Mouse (Mus musculus) regulatory T cell (primary cell): ENCODE results near the gene Lonp2.

ENCODE experiments used
- in situ Hi-C: fragments of 300-600 bp; cut with MboI, MseI; formaldehyde crosslinking; loops from one replicate; pipeline ENCODE4 v1.15.1; 2025; ENCODE audit warnings: high pct_unique_total_duplicates

Gene Lonp2

GRCm38 (mm10) chr8:86706756-86707155, 82.9 kb downstream of the Lonp2 start:
- in situ Hi-C loops, result loop anchor here (5.0 to 10.0 kb wide), 3 partner anchors 34 to 82 kb away; partner anchors contain the start of genes Gm10638, Lonp2 and Siah1a

- in situ Hi-C loops, result loop anchor here (5.0 to 10.0 kb wide), 3 partner anchors 36 to 83 kb away; partner anchors contain the start of genes Gm10638, Lonp2 and Siah1a
Measured at GRCm38 (mm10) chr8:86707873-86708272, 84.0 kb downstream of the Lonp2 start.

GRCm38 (mm10) chr8:86712594-86712993, 88.8 kb downstream of the Lonp2 start:
- in situ Hi-C loops, result no loop called here

GRCm38 (mm10) chr8:86713407-86714188, 89.8 kb downstream of the Lonp2 start:
- in situ Hi-C loops, result no loop called here

- in situ Hi-C loops, result loop anchor here (5.0 kb wide), 1 partner anchor 76 kb away; no protein-coding TSS in a partner anchor
Measured at GRCm38 (mm10) chr8:86718332-86718994, 94.6 kb downstream of the Lonp2 start.

GRCm38 (mm10) chr8:86719368-86719767, 95.5 kb downstream of the Lonp2 start:
- in situ Hi-C loops, result loop anchor here (5.0 kb wide), 1 partner anchor 77 kb away; no protein-coding TSS in a partner anchor

GRCm38 (mm10) chr8:86720756-86721459, 97.1 kb downstream of the Lonp2 start:
- in situ Hi-C loops, result loop anchor here (10.0 kb wide), 1 partner anchor 886 kb away; no protein-coding TSS in a partner anchor

GRCm38 (mm10) chr8:86721490-86721889, 97.6 kb downstream of the Lonp2 start:
- in situ Hi-C loops, result loop anchor here (10.0 kb wide), 1 partner anchor 887 kb away; no protein-coding TSS in a partner anchor

- in situ Hi-C loops, result loop anchor here (10.0 to 25.0 kb wide), 2 partner anchors 160 to 892 kb away; partner anchors contain the start of gene N4bp1
Measured at GRCm38 (mm10) chr8:86726959-86727358, 103.1 kb downstream of the Lonp2 start.

GRCm38 (mm10) chr8:86728224-86728950, 104.5 kb downstream of the Lonp2 start:
- in situ Hi-C loops, result loop anchor here (10.0 to 25.0 kb wide), 2 partner anchors 159 to 894 kb away; partner anchors contain the start of gene N4bp1

- in situ Hi-C loops, result loop anchor here (25.0 kb wide), 1 partner anchor 157 kb away; the partner anchor contains the start of gene N4bp1
Measured at GRCm38 (mm10) chr8:86730303-86730702, 106.5 kb downstream of the Lonp2 start.

- in situ Hi-C loops, result loop anchor here (25.0 kb wide), 1 partner anchor 156 kb away; the partner anchor contains the start of gene N4bp1
Measured at GRCm38 (mm10) chr8:86730860-86731259, 107.0 kb downstream of the Lonp2 start.

GRCm38 (mm10) chr8:86734171-86734570, 110.3 kb downstream of the Lonp2 start:
- in situ Hi-C loops, result loop anchor here (25.0 kb wide), 1 partner anchor 153 kb away; the partner anchor contains the start of gene N4bp1

GRCm38 (mm10) chr8:86734954-86735353, 111.1 kb downstream of the Lonp2 start:
- in situ Hi-C loops, result loop anchor here (5.0 to 25.0 kb wide), 2 partner anchors 63 to 152 kb away; partner anchors contain the start of gene N4bp1

- in situ Hi-C loops, result loop anchor here (5.0 to 25.0 kb wide), 2 partner anchors 63 to 152 kb away; partner anchors contain the start of gene N4bp1
Measured at GRCm38 (mm10) chr8:86735446-86736111, 111.7 kb downstream of the Lonp2 start.

DNA sequence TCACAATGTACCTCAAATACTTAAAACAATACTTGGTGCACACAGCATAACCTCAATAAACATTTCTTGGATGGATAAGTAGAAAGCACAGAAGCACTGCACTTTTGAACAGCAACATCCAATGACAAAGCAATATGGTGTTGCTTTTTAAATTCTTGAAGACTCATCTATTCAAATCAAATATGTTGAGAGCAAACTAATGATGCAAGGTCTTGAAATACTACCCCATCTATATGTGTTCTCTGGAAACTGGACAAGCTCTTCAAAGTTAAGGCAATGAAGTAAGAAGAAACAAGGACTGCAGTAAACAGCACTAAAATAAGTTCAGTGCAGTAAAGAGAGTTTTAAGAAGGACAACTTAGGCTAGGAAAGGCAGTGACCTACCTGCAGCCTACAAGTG, 117.1 kb downstream of the Lonp2 start:
- in situ Hi-C loops, result loop anchor here (25.0 kb wide), 1 partner anchor 146 kb away; the partner anchor contains the start of gene N4bp1

- in situ Hi-C loops, result loop anchor here (25.0 kb wide), 1 partner anchor 146 kb away; the partner anchor contains the start of gene N4bp1
Measured at GRCm38 (mm10) chr8:86741627-86742026, 117.8 kb downstream of the Lonp2 start.

- in situ Hi-C loops, result loop anchor here (25.0 kb wide), 1 partner anchor 145 kb away; the partner anchor contains the start of gene N4bp1
Measured at GRCm38 (mm10) chr8:86742605-86743345, 118.9 kb downstream of the Lonp2 start.
